Mouse (Mus musculus): ENCODE data around the gene Fzd4. TPM values are rescaled to one million over a fixed set of nuclear protein-coding genes. Genes with fewer than 3 reads are reported as not detected.
A peak's percentile ranks its signal among the peaks of the same experiment; 100 is the strongest.

Fzd4 gene
- polyA plus RNA-seq (2012; rRNA removed): 20.3 and 20.6 TPM in 2 replicates

- peak; percentile 88 for DNase-seq (ENCODE audit: low spot score)
Observed at GRCm38 (mm10) chr7:89404081-89404733, at the start of gene Fzd4, which contains the start of gene Tmem135. Gene Fzd4, plus strand, starts transcription at chr7:89404355. Gene Tmem135, minus strand, starts transcription at chr7:89404222.

- no peak for DNase-seq (ENCODE audit: low spot score)
Observed at GRCm38 (mm10) chr7:89355519-89356255, 48.5 kb upstream of the Fzd4 start.

GRCm38 (mm10) chr7:89356307-89356706 is 47.8 kb upstream of the Fzd4 start:
- no peak for DNase-seq (ENCODE audit: low spot score)

- DNase-seq (ENCODE audit: low spot score): no peak
Observed at GRCm38 (mm10) chr7:89363975-89364374, 40.2 kb upstream of the Fzd4 start.

GRCm38 (mm10) chr7:89365135-89365880 is 38.8 kb upstream of the Fzd4 start:
- DNase-seq (ENCODE audit: low spot score): no peak

- no peak for DNase-seq (ENCODE audit: low spot score)
Observed at GRCm38 (mm10) chr7:89367643-89368042, 36.5 kb upstream of the Fzd4 start.

GRCm38 (mm10) chr7:89370086-89370485 is 34.1 kb upstream of the Fzd4 start:
- no peak for DNase-seq (ENCODE audit: low spot score)

GRCm38 (mm10) chr7:89370917-89371316 is 33.2 kb upstream of the Fzd4 start:
- no peak for DNase-seq (ENCODE audit: low spot score)

- DNase-seq (ENCODE audit: low spot score): no peak
Observed at GRCm38 (mm10) chr7:89371623-89372295, 32.4 kb upstream of the Fzd4 start.

- no peak for DNase-seq (ENCODE audit: low spot score)
Observed at GRCm38 (mm10) chr7:89380935-89381705, 23.0 kb upstream of the Fzd4 start.

GRCm38 (mm10) chr7:89382892-89383291 is 21.3 kb upstream of the Fzd4 start:
- DNase-seq (ENCODE audit: low spot score): no peak

- DNase-seq (ENCODE audit: low spot score): no peak
Observed at GRCm38 (mm10) chr7:89388981-89389380, 15.2 kb upstream of the Fzd4 start.

GRCm38 (mm10) chr7:89390660-89391059 is 13.5 kb upstream of the Fzd4 start:
- DNase-seq (ENCODE audit: low spot score): no peak

GRCm38 (mm10) chr7:89391281-89391680 is 12.9 kb upstream of the Fzd4 start:
- DNase-seq (ENCODE audit: low spot score): no peak

GRCm38 (mm10) chr7:89391831-89392230 is 12.3 kb upstream of the Fzd4 start:
- DNase-seq (ENCODE audit: low spot score): no peak

- DNase-seq (ENCODE audit: low spot score): no peak
Observed at GRCm38 (mm10) chr7:89392388-89392787, 11.8 kb upstream of the Fzd4 start.

GRCm38 (mm10) chr7:89392825-89393224 is 11.3 kb upstream of the Fzd4 start:
- DNase-seq (ENCODE audit: low spot score): no peak

GRCm38 (mm10) chr7:89395399-89395798 is 8.8 kb upstream of the Fzd4 start:
- DNase-seq (ENCODE audit: low spot score): no peak

- no peak for DNase-seq (ENCODE audit: low spot score)
Observed at GRCm38 (mm10) chr7:89396386-89396785, 7.8 kb upstream of the Fzd4 start.

GRCm38 (mm10) chr7:89397837-89398534 is 6.2 kb upstream of the Fzd4 start:
- DNase-seq (ENCODE audit: low spot score): no peak

- no peak for DNase-seq (ENCODE audit: low spot score)
Observed at GRCm38 (mm10) chr7:89400721-89401120, 3.4 kb upstream of the Fzd4 start.

Measured in urinary bladder, adult 2 months (tissue).